Mouse (Mus musculus): ENCODE measurements around the gene 4931440F15Rik.

DNA sequence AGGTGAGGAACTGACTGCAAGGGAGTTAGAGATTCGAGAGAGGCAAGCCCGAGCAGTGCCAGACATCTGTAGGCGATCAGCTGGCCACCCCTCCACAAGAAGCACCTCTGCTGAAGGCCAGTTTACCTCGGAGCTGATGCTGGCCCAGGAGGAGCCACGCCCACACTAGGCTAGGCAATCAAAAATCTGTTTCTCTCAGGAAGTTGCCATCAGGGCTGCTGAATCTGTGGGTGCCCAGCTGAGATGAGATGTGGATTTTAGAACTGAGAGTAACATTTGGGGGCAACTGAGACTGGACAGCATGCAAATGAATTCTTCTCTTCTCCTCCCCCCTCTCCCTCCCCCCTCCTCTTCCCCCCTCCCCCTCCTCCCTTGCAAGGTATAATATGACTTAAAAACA lies 38.0 kb downstream of the 4931440F15Rik start:
- TF ChIP-seq CTCF (IDR thresholded peaks at IDR 0.05; ENCODE audit: insufficient read depth, low read length) (no peak), POLR2A (IDR thresholded peaks at IDR 0.05; ENCODE audit: borderline replicate concordance, extremely low read depth, low read depth, low read length) (no peak)
